Mouse (Mus musculus) layer of hippocampus, adult 9-11 months (tissue): ENCODE measurements at regions not wholly inside any gene's neighbourhood (a gene's known extent, or its start where the extent isn't known, plus 50 kb on each side); places are given as distances from the start of the nearest gene placed in this dataset.
A peak's percentile ranks its signal among the peaks of the same experiment; 100 is the strongest.

Experiments
- DNase-seq: peaks from one replicate; pipeline ENCODE4 v3.0.0; 2022

GRCm38 (mm10) chrX:77190863-77191262, 319.9 kb upstream of the Tbl1x start:
- no peak for DNase-seq

- DNase-seq: no peak
These were observed 302.1 kb upstream of the Tbl1x start for GRCm38 (mm10) chrX:77208726-77209125.

GRCm38 (mm10) chrX:77219355-77219754, 291.5 kb upstream of the Tbl1x start:
- peak; percentile 4 for DNase-seq
